Mouse (Mus musculus) adrenal gland, adult 18-20 months (tissue): Measurements from ENCODE around the gene Mid1. TPM values are rescaled to one million over a fixed set of nuclear protein-coding genes. Genes with fewer than 3 reads are reported as not detected.
A peak's percentile ranks its signal among the peaks of the same experiment; 100 is the strongest.

ENCODE experiments used
- DNase-seq, 2 experiments: peaks; one replicate each; pipeline ENCODE4 v3.0.0; 2021 to 2022; ENCODE audit warnings: low spot score in 2 of 2
- total RNA-seq, 2 experiments: library from RNA; stranded (reverse); gene quantifications; 1 replicate in 1 of 2; 2 replicates in 1 of 2; pipeline ENCODE4 v1.2.3; 2021

The Mid1 gene
- total RNA-seq, 2 experiments from 2014 or later = 11.8 to 17.1 TPM

GRCm38 (mm10) chrX:169881253-169882219 lies 196.5 kb downstream of the Mid1 start:
- no peak for DNase-seq

- DNase-seq = no peak
Observed at GRCm38 (mm10) chrX:169882220-169882609, 197.2 kb downstream of the Mid1 start.

- no peak for DNase-seq
Observed at GRCm38 (mm10) chrX:169883536-169884272, 198.7 kb downstream of the Mid1 start.

- DNase-seq = no peak
Observed at GRCm38 (mm10) chrX:169890541-169890940, 205.5 kb downstream of the Mid1 start.

- no peak for DNase-seq
Observed at GRCm38 (mm10) chrX:169892100-169892499, 207.1 kb downstream of the Mid1 start.

GRCm38 (mm10) chrX:169892631-169893030 lies 207.6 kb downstream of the Mid1 start:
- DNase-seq = no peak

GRCm38 (mm10) chrX:169899227-169899950 lies 214.4 kb downstream of the Mid1 start:
- DNase-seq = no peak

- no peak for DNase-seq
Observed at GRCm38 (mm10) chrX:169902860-169903259, 217.9 kb downstream of the Mid1 start.

- DNase-seq = no peak
Observed at GRCm38 (mm10) chrX:169903656-169904055, 218.7 kb downstream of the Mid1 start.

GRCm38 (mm10) chrX:169906054-169906508 lies 221.1 kb downstream of the Mid1 start:
- DNase-seq = no peak

- DNase-seq = no peak
Observed at GRCm38 (mm10) chrX:169909898-169910297, 224.9 kb downstream of the Mid1 start.

- peak in 1 of 2 experiments; percentile 27 for DNase-seq
Observed at GRCm38 (mm10) chrX:169915738-169916137, 230.7 kb downstream of the Mid1 start.

GRCm38 (mm10) chrX:169922541-169922940 lies 237.5 kb downstream of the Mid1 start:
- no peak for DNase-seq

- DNase-seq = no peak
Observed at GRCm38 (mm10) chrX:169923417-169923816, 238.4 kb downstream of the Mid1 start.

GRCm38 (mm10) chrX:169925600-169925999 lies 240.6 kb downstream of the Mid1 start:
- no peak for DNase-seq

GRCm38 (mm10) chrX:169927110-169927817 lies 242.3 kb downstream of the Mid1 start:
- no peak for DNase-seq

GRCm38 (mm10) chrX:169930868-169931267 lies 245.9 kb downstream of the Mid1 start:
- DNase-seq = no peak

GRCm38 (mm10) chrX:169933228-169933627 lies 248.2 kb downstream of the Mid1 start:
- no peak for DNase-seq

- DNase-seq = no peak
Observed at GRCm38 (mm10) chrX:169937119-169937719, 252.2 kb downstream of the Mid1 start.

- DNase-seq = no peak
Observed at GRCm38 (mm10) chrX:169940531-169940930, 255.5 kb downstream of the Mid1 start.
